ENCODE assay signal across 34 mouse cellular contexts in genomic region chr14:11377846-11378245, GRCm38 (mm10).
"Had no signal": no experiment of that assay in that cellular context is flagged by ENCODE, and none has a peak within 500 bp of the region (broad histone marks: within the 10 kb centered on the region; RNA-seq: fewer than 3 reads in every experiment).

No protein-coding gene starts in this region.

- H3K9ac ChIP-seq: heart, embryonic 12.5 days; heart, embryonic 13.5 days; heart, embryonic 15.5 days; hindbrain, embryonic 12.5 days; hindbrain, embryonic 13.5 days; hindbrain, embryonic 14.5 days; hindbrain, embryonic 15.5 days; intestine, embryonic 15.5 days; kidney, embryonic 15.5 days had no signal

- H3K36me3 ChIP-seq: heart, embryonic 12.5 days; heart, embryonic 13.5 days; heart, embryonic 15.5 days; hindbrain, embryonic 10.5 days; hindbrain, embryonic 12.5 days; hindbrain, embryonic 13.5 days; hindbrain, embryonic 15.5 days; intestine, embryonic 15.5 days; kidney, embryonic 15.5 days had no signal

- H3K4me2 ChIP-seq: heart, embryonic 12.5 days; heart, embryonic 13.5 days; heart, embryonic 15.5 days; hindbrain, embryonic 12.5 days; hindbrain, embryonic 13.5 days; hindbrain, embryonic 14.5 days; hindbrain, embryonic 15.5 days; intestine, embryonic 15.5 days; kidney, embryonic 15.5 days had no signal

- ATAC-seq: hindbrain, embryonic 16.5 days; hindbrain, postnatal 0 days; inflammation-experienced regulatory T-cells, adult 6 months; intestine, embryonic 15.5 days; intestine, embryonic 16.5 days; intestine, postnatal 0 days had no signal

- DNase-seq: heart, postnatal 10 days; heart, postnatal 14 days; heart, postnatal 36 days; heart, postnatal 4 days; kidney, adult 11 months; kidney, adult 18-20 months; kidney, adult 2 months; kidney, adult 8-10 months; kidney, adult 9 months; kidney, postnatal 10 days; kidney, postnatal 14 days; kidney, postnatal 25 days; kidney, postnatal 36 days; kidney, postnatal 4 days; layer of hippocampus, adult 9-11 months; layer of hippocampus, postnatal 36 days had no signal

- H3K4me3 ChIP-seq: heart, embryonic 12.5 days; heart, embryonic 13.5 days; heart, embryonic 15.5 days; hindbrain, embryonic 10.5 days; hindbrain, embryonic 12.5 days; hindbrain, embryonic 13.5 days; hindbrain, embryonic 15.5 days; intestine, embryonic 15.5 days; kidney, embryonic 15.5 days; layer of hippocampus, adult 2 months; left cerebral cortex, adult 2 months had no signal

- H3K27ac ChIP-seq: heart, embryonic 13.5 days; heart, embryonic 15.5 days; hindbrain, embryonic 10.5 days; hindbrain, embryonic 12.5 days; hindbrain, embryonic 13.5 days; hindbrain, embryonic 14.5 days; hindbrain, embryonic 15.5 days; hindbrain, postnatal 0 days; intestine, embryonic 15.5 days; kidney, embryonic 15.5 days; kidney, postnatal 0 days; layer of hippocampus, adult 2 months; left cerebral cortex, adult 2 months had no signal

- H3K9me3 ChIP-seq: heart, embryonic 12.5 days; heart, embryonic 13.5 days; heart, embryonic 15.5 days; hindbrain, embryonic 10.5 days; hindbrain, embryonic 12.5 days; hindbrain, embryonic 13.5 days; hindbrain, embryonic 15.5 days; intestine, embryonic 15.5 days; kidney, embryonic 15.5 days had no signal

- H3K27me3 ChIP-seq: heart, embryonic 12.5 days; heart, embryonic 13.5 days; heart, embryonic 15.5 days; hindbrain, embryonic 12.5 days; hindbrain, embryonic 13.5 days; hindbrain, embryonic 15.5 days; intestine, embryonic 15.5 days; kidney, embryonic 15.5 days had no signal

- H3K4me1 ChIP-seq: heart, embryonic 12.5 days; heart, embryonic 13.5 days; heart, embryonic 15.5 days; hindbrain, embryonic 10.5 days; hindbrain, embryonic 12.5 days; hindbrain, embryonic 13.5 days; hindbrain, embryonic 15.5 days; intestine, embryonic 15.5 days had no signal
